Mouse (Mus musculus): ENCODE measurements around the gene Nt5c. TPM values are rescaled to one million over a fixed set of nuclear protein-coding genes. Genes with fewer than 3 reads are reported as not detected.
"Not testable (repeated sequence)": the region's sequence is repeated elsewhere in the genome, so short reads cannot be mapped to it uniquely, and the experiment has no call there.

Gene Nt5c
- total RNA-seq (2021): 10 to 100 TPM; 68.8 to 70.4 TPM

- peak; percentile 67 to 81 for DNase-seq (ENCODE audit: extremely low spot score in 1 of 2, low spot score in 1 of 2)
Measured at GRCm38 (mm10) chr11:115491356-115492083, at the start of gene Nt5c. TSS of gene Nt5c (minus strand) at chr11:115491862.

GRCm38 (mm10) chr11:115538045-115538444 lies 46.4 kb upstream of the Nt5c start:
- DNase-seq (ENCODE audit: extremely low spot score in 1 of 2, low spot score in 1 of 2): no peak

GRCm38 (mm10) chr11:115536856-115537568 lies 45.4 kb upstream of the Nt5c start:
- DNase-seq (ENCODE audit: extremely low spot score in 1 of 2, low spot score in 1 of 2): no peak

- peak; percentile 97 to 98 for DNase-seq (ENCODE audit: extremely low spot score in 1 of 2, low spot score in 1 of 2)
Measured at GRCm38 (mm10) chr11:115536038-115536681, 44.5 kb upstream of the Nt5c start, which contains the start of gene Sumo2. TSS of gene Sumo2 (minus strand) at chr11:115536276.

- peak; percentile 30 to 54 for DNase-seq (ENCODE audit: extremely low spot score in 1 of 2, low spot score in 1 of 2)
Measured at GRCm38 (mm10) chr11:115535401-115536037, 43.9 kb upstream of the Nt5c start.

GRCm38 (mm10) chr11:115534759-115535371 lies 43.2 kb upstream of the Nt5c start:
- DNase-seq (ENCODE audit: extremely low spot score in 1 of 2, low spot score in 1 of 2): no peak

GRCm38 (mm10) chr11:115526446-115526845 lies 34.8 kb upstream of the Nt5c start:
- DNase-seq (ENCODE audit: extremely low spot score in 1 of 2, low spot score in 1 of 2): not testable (repeated sequence)

GRCm38 (mm10) chr11:115522703-115523102 lies 31.0 kb upstream of the Nt5c start:
- DNase-seq (ENCODE audit: extremely low spot score in 1 of 2, low spot score in 1 of 2): no peak

GRCm38 (mm10) chr11:115522238-115522637 lies 30.6 kb upstream of the Nt5c start:
- no peak for DNase-seq (ENCODE audit: extremely low spot score in 1 of 2, low spot score in 1 of 2)

- no peak for DNase-seq (ENCODE audit: extremely low spot score in 1 of 2, low spot score in 1 of 2)
Measured at GRCm38 (mm10) chr11:115521080-115521479, 29.4 kb upstream of the Nt5c start.

- DNase-seq (ENCODE audit: extremely low spot score in 1 of 2, low spot score in 1 of 2): no peak
Measured at GRCm38 (mm10) chr11:115520218-115520617, 28.6 kb upstream of the Nt5c start.

GRCm38 (mm10) chr11:115519581-115519980 lies 27.9 kb upstream of the Nt5c start:
- no peak for DNase-seq (ENCODE audit: extremely low spot score in 1 of 2, low spot score in 1 of 2)

- DNase-seq (ENCODE audit: extremely low spot score in 1 of 2, low spot score in 1 of 2): no peak
Measured at GRCm38 (mm10) chr11:115518693-115519092, 27.0 kb upstream of the Nt5c start.

GRCm38 (mm10) chr11:115516942-115517341 lies 25.3 kb upstream of the Nt5c start:
- no peak for DNase-seq (ENCODE audit: extremely low spot score in 1 of 2, low spot score in 1 of 2)

- DNase-seq (ENCODE audit: extremely low spot score in 1 of 2, low spot score in 1 of 2): no peak
Measured at GRCm38 (mm10) chr11:115515021-115515420, 23.4 kb upstream of the Nt5c start.

- DNase-seq (ENCODE audit: extremely low spot score in 1 of 2, low spot score in 1 of 2): peak; percentile 91 to 97
Measured at GRCm38 (mm10) chr11:115514238-115514663, 22.6 kb upstream of the Nt5c start, which contains the start of gene Jpt1. TSS of gene Jpt1 (minus strand) at chr11:115514387.

- no peak for DNase-seq (ENCODE audit: extremely low spot score in 1 of 2, low spot score in 1 of 2)
Measured at GRCm38 (mm10) chr11:115513271-115514237, 21.9 kb upstream of the Nt5c start.

- DNase-seq (ENCODE audit: extremely low spot score in 1 of 2, low spot score in 1 of 2): no peak
Measured at GRCm38 (mm10) chr11:115512407-115513183, 20.9 kb upstream of the Nt5c start.
